Mouse (Mus musculus) heart, embryonic 12.5 days (tissue): ENCODE measurements around the gene Oas1f. TPM values are rescaled to one million over a fixed set of nuclear protein-coding genes. Genes with fewer than 3 reads are reported as not detected.
A peak's percentile ranks its signal among the peaks of the same experiment; 100 is the strongest.

Source experiments
- ATAC-seq: fragments of 200-750 bp; cut with Nextera tagmentation; 2 replicates; pipeline ENCODE4 v1.8.0; 2017; ENCODE audit warnings: moderate TSS enrichment, moderate library complexity; ENCODE audit not compliant: insufficient number of reproducible peaks, low FRiP score
- H3K27ac ChIP-seq: fragments of 300-500 bp; sonication (generic); 2 replicates; pipeline ENCODE4 v1.5.1; 2016; ENCODE audit warnings: mild to moderate bottlenecking, moderate library complexity; ENCODE audit not compliant: poor library complexity, severe bottlenecking
- H3K27me3 ChIP-seq: fragments of 300-500 bp; sonication (generic); replicated peaks from 2 replicates; pipeline ENCODE4 v1.6.1; 2016; ENCODE audit warnings: mild to moderate bottlenecking, moderate library complexity
- H3K36me3 ChIP-seq: fragments of 300-500 bp; sonication (generic); 2 replicates; pipeline ENCODE4 v1.6.1; 2016; ENCODE audit warnings: mild to moderate bottlenecking, moderate library complexity
- H3K4me1 ChIP-seq: fragments of 300-500 bp; sonication (generic); replicated peaks from 2 replicates; pipeline ENCODE4 v1.6.1; 2016; ENCODE audit warnings: mild to moderate bottlenecking
- H3K4me2 ChIP-seq: fragments of 300-500 bp; sonication (generic); 2 replicates; pipeline ENCODE4 v1.6.1; 2016; ENCODE audit warnings: mild to moderate bottlenecking, moderate library complexity
- H3K4me3 ChIP-seq: fragments of 300-500 bp; sonication (generic); 2 replicates; pipeline ENCODE4 v1.5.1; 2016; ENCODE audit warnings: mild to moderate bottlenecking
- H3K9ac ChIP-seq: fragments of 300-500 bp; sonication (generic); 2 replicates; pipeline ENCODE4 v1.6.1; 2016; ENCODE audit warnings: mild to moderate bottlenecking, moderate library complexity
- H3K9me3 ChIP-seq: fragments of 300-500 bp; sonication (generic); replicated peaks from 2 replicates; pipeline ENCODE4 v1.6.1; 2016; ENCODE audit warnings: mild to moderate bottlenecking, moderate library complexity
- WGBS: fragments of 180-500 bp; shearing (Covaris S2); methylation state at CpG from one replicate; pipeline ENCODE4 v1.1.7; 2016; 5-methylcytosine and 5-hydroxymethylcytosine counted together
- polyA plus RNA-seq: library from polyadenylated mRNA; unstranded; fragments of >200 nt; fragmentation: Nextera tagmentation; extraction: Ambion mirVana; gene quantifications from 2 replicates; pipeline ENCODE4 v1.2.1, GENCODE M21; 2016

Gene Oas1f
- polyA plus RNA-seq, 1 experiment from 2014 or later = not detected

GRCm38 (mm10) chr5:120833335-120834280 is 13.6 kb upstream of the Oas1f start:
- 0 out of 2 replicates have a peak, but pooled peaks cover 3% of the 10 kb centered on the region for H3K9me3 ChIP-seq
- no peak overlapping the region for H3K27ac ChIP-seq
- no peak overlapping the region for H3K4me3 ChIP-seq
- ATAC-seq = no peak
- WGBS = 17% methylated on average over 17 of the region's 17 CpGs
- no peaks in the 10 kb centered on the region for H3K4me1 ChIP-seq
- H3K27me3 ChIP-seq = peaks cover 28% of the 10 kb centered on the region
- H3K4me2 ChIP-seq = peak overlapping the region; percentile 13; the same call in 1 of the 2 replicates
- no peak overlapping the region for H3K9ac ChIP-seq
- H3K36me3 ChIP-seq = no peaks in the 10 kb centered on the region

GRCm38 (mm10) chr5:120836731-120837585 is 10.2 kb upstream of the Oas1f start:
- Histone ChIP-seq H3K9ac (no peak overlapping the region), H3K36me3 (no peaks in the 10 kb centered on the region), H3K4me1 (no peaks in the 10 kb centered on the region), H3K27me3 (peaks cover 28% of the 10 kb centered on the region), H3K4me3 (no peak overlapping the region), H3K27ac (no peak overlapping the region), H3K4me2 (no peak overlapping the region), H3K9me3 (no peaks in the 10 kb centered on the region)
- 5% methylated on average over 8 of the region's 8 CpGs for WGBS
- no peak for ATAC-seq

DNA sequence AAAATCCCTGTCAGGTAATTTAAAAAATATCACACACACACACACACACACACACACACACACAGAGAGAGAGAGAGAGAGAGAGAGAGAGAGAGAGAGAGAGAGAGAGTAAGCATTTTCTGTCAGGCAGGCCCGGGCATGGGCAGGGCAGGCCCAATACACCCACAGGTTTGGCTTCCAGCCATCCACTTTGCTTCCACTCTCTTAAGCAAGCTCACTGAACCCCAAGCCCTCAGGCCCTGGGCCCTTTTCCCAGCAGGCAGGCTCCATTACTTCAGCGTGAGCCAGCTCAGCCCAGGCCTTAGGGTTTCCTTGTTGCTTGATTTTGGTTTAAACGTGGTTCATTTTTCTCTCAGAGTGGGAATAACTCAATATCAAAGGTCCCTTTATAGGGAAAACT is 2.5 kb upstream of the Oas1f start:
- Histone ChIP-seq H3K27me3 (peaks cover 10% of the 10 kb centered on the region), H3K9me3 (no peaks in the 10 kb centered on the region), H3K4me3 (no peak overlapping the region), H3K4me1 (no peaks in the 10 kb centered on the region), H3K9ac (no peak overlapping the region), H3K27ac (no peak overlapping the region), H3K4me2 (no peak overlapping the region), H3K36me3 (no peaks in the 10 kb centered on the region)
- ATAC-seq = no peak
- 63% methylated on average over 3 of the region's 3 CpGs for WGBS

- no peaks in the 10 kb centered on the region for H3K36me3 ChIP-seq
- no peak overlapping the region for H3K4me3 ChIP-seq
- peaks cover 5% of the 10 kb centered on the region; the same call in 1 of the 2 replicates for H3K27me3 ChIP-seq
- H3K9ac ChIP-seq = no peak overlapping the region
- no peak for ATAC-seq
- H3K9me3 ChIP-seq = peaks cover 11% of the 10 kb centered on the region
- 59% methylated on average over 3 of the region's 3 CpGs for WGBS
- no peak overlapping the region for H3K4me2 ChIP-seq
- no peaks in the 10 kb centered on the region for H3K4me1 ChIP-seq
- no peak overlapping the region for H3K27ac ChIP-seq
These were observed 2.5 kb downstream of the Oas1f start for GRCm38 (mm10) chr5:120849601-120850136.

- Histone ChIP-seq H3K36me3 (no peaks in the 10 kb centered on the region), H3K4me2 (no peak overlapping the region), H3K27me3 (0 out of 2 replicates have a peak, but pooled peaks cover 4% of the 10 kb centered on the region), H3K4me1 (no peaks in the 10 kb centered on the region), H3K9me3 (peaks cover 8% of the 10 kb centered on the region), H3K9ac (no peak overlapping the region), H3K27ac (no peak overlapping the region), H3K4me3 (no peak overlapping the region)
- no peak for ATAC-seq
- 54% methylated on average over 2 of the region's 2 CpGs for WGBS
These were observed 12.1 kb downstream of the Oas1f start for GRCm38 (mm10) chr5:120859241-120859640.

- no peaks in the 10 kb centered on the region for H3K4me1 ChIP-seq
- 59% methylated on average over 4 of the region's 4 CpGs for WGBS
- H3K27ac ChIP-seq = no peak within 1 kb of the TSS
- H3K36me3 ChIP-seq = no peaks in the 10 kb centered on the region
- H3K4me2 ChIP-seq = no peak within 1 kb of the TSS
- no peak within 1 kb of the TSS for H3K4me3 ChIP-seq
- no peaks in the 10 kb centered on the region for H3K9me3 ChIP-seq
- H3K9ac ChIP-seq = no peak within 1 kb of the TSS
- H3K27me3 ChIP-seq = 0 out of 2 replicates have a peak, but pooled peaks cover 4% of the 10 kb centered on the region
- no peak for ATAC-seq
These were observed 14.0 kb downstream of the Oas1f start, which contains the start of gene Oas1h for GRCm38 (mm10) chr5:120861121-120861520. Gene Oas1h, plus strand, starts transcription at chr5:120861421.

GRCm38 (mm10) chr5:120865336-120865860 is 18.2 kb downstream of the Oas1f start:
- no peak for ATAC-seq
- no peaks in the 10 kb centered on the region for H3K4me1 ChIP-seq
- no peak overlapping the region for H3K4me2 ChIP-seq
- no peak overlapping the region for H3K4me3 ChIP-seq
- H3K27me3 ChIP-seq = peaks cover 3% of the 10 kb centered on the region; the same call in 1 of the 2 replicates
- no peak overlapping the region for H3K9ac ChIP-seq
- H3K36me3 ChIP-seq = no peaks in the 10 kb centered on the region
- no peaks in the 10 kb centered on the region for H3K9me3 ChIP-seq
- 64% methylated on average over 3 of the region's 3 CpGs for WGBS
- no peak overlapping the region for H3K27ac ChIP-seq

- Histone ChIP-seq H3K9me3 (no peaks in the 10 kb centered on the region), H3K4me1 (no peaks in the 10 kb centered on the region), H3K4me2 (no peak overlapping the region), H3K27ac (no peak overlapping the region), H3K36me3 (no peaks in the 10 kb centered on the region), H3K4me3 (no peak overlapping the region), H3K9ac (no peak overlapping the region), H3K27me3 (peaks cover 15% of the 10 kb centered on the region; the same call in 1 of the 2 replicates)
- whole genome bisulfite sequencing = 70% methylated on average over 7 of the region's 7 CpGs
- ATAC-seq = no peak
These were observed 22.4 kb downstream of the Oas1f start for GRCm38 (mm10) chr5:120869436-120870015.

DNA sequence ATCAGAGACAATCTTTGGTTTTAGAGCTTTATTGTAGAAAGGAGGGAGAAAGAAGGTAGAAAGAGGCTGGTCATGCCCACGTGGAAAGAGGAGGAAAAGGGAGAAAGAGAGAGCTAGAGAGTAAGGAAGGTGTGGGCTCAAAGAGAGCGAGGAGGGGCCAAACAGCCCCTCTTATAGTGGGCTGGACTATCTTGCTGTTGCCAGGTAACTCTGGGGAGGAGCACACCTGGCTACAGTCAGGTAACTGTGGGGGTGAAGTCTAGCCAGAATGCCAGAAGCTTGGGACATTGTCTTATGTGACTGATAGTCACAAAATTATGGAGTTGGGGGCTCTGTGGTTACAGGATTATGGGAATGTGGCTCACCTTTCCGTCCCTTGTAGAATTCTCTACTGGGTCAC is 22.9 kb downstream of the Oas1f start:
- Histone ChIP-seq H3K4me2 (no peak overlapping the region), H3K9ac (no peak overlapping the region), H3K4me1 (no peaks in the 10 kb centered on the region), H3K4me3 (no peak overlapping the region), H3K9me3 (no peaks in the 10 kb centered on the region), H3K27me3 (peaks cover 15% of the 10 kb centered on the region; the same call in 1 of the 2 replicates), H3K27ac (no peak overlapping the region), H3K36me3 (no peaks in the 10 kb centered on the region)
- WGBS = 59% methylated on average over 3 of the region's 3 CpGs
- ATAC-seq = no peak

- Histone ChIP-seq H3K9ac (no peak overlapping the region), H3K27me3 (peaks cover 15% of the 10 kb centered on the region; the same call in 1 of the 2 replicates), H3K4me3 (no peak overlapping the region), H3K27ac (no peak overlapping the region), H3K4me2 (no peak overlapping the region), H3K4me1 (no peaks in the 10 kb centered on the region), H3K36me3 (no peaks in the 10 kb centered on the region), H3K9me3 (no peaks in the 10 kb centered on the region)
- WGBS = 82% methylated on average over 7 of the region's 7 CpGs
- no peak for ATAC-seq
These were observed 23.6 kb downstream of the Oas1f start for GRCm38 (mm10) chr5:120870782-120871181.
